Mouse (Mus musculus) layer of hippocampus, postnatal 25 days (tissue): ENCODE measurements around the gene Lsm14a. TPM values are rescaled to one million over a fixed set of nuclear protein-coding genes. Genes with fewer than 3 reads are reported as not detected.
"Not testable (repeated sequence)": the region's sequence is repeated elsewhere in the genome, so short reads cannot be mapped to it uniquely, and the experiment has no call there.

Experiments
- DNase-seq, 2 experiments: peaks; one replicate each; pipeline ENCODE4 v3.0.0; 2022; ENCODE audit warnings: mixed read lengths in 2 of 2, low spot score in 1 of 2; ENCODE audit errors: extremely low spot score in 1 of 2
- total RNA-seq, 2 experiments: library from RNA; stranded (reverse); gene quantifications; 2 replicates each; pipeline ENCODE4 v1.2.3; 2021

Lsm14a gene
- total RNA-seq, 2 experiments from 2014 or later = 70.9 to 76.2 TPM

GRCm38 (mm10) chr7:34380311-34380710, 12.8 kb downstream of the Lsm14a start:
- DNase-seq = no peak

GRCm38 (mm10) chr7:34373906-34374305, 19.2 kb downstream of the Lsm14a start:
- no peak for DNase-seq

- DNase-seq = no peak
These were observed 37.5 kb downstream of the Lsm14a start for GRCm38 (mm10) chr7:34355629-34356028.

GRCm38 (mm10) chr7:34351997-34352396, 41.1 kb downstream of the Lsm14a start:
- DNase-seq = no peak

- DNase-seq = no peak
These were observed 42.9 kb downstream of the Lsm14a start for GRCm38 (mm10) chr7:34350166-34350565.

- DNase-seq = no peak
These were observed 45.1 kb downstream of the Lsm14a start for GRCm38 (mm10) chr7:34348011-34348410.

GRCm38 (mm10) chr7:34347041-34347440, 46.1 kb downstream of the Lsm14a start:
- DNase-seq = no peak

GRCm38 (mm10) chr7:34346505-34346904, 46.6 kb downstream of the Lsm14a start:
- DNase-seq = no peak

- DNase-seq = no peak
These were observed 50.9 kb downstream of the Lsm14a start for GRCm38 (mm10) chr7:34342040-34342793.

GRCm38 (mm10) chr7:34340841-34341240, 52.3 kb downstream of the Lsm14a start:
- no peak for DNase-seq

GRCm38 (mm10) chr7:34339164-34339489, 54.0 kb downstream of the Lsm14a start:
- DNase-seq = no peak

- DNase-seq = no peak
These were observed 54.5 kb downstream of the Lsm14a start for GRCm38 (mm10) chr7:34338445-34339163.

GRCm38 (mm10) chr7:34337268-34337667, 55.8 kb downstream of the Lsm14a start:
- no peak for DNase-seq

GRCm38 (mm10) chr7:34336545-34336944, 56.6 kb downstream of the Lsm14a start:
- not testable (repeated sequence) for DNase-seq

GRCm38 (mm10) chr7:34327493-34327892, 65.6 kb downstream of the Lsm14a start:
- DNase-seq = no peak

GRCm38 (mm10) chr7:34324857-34325256, 68.3 kb downstream of the Lsm14a start:
- no peak for DNase-seq

- no peak for DNase-seq
These were observed 69.1 kb downstream of the Lsm14a start for GRCm38 (mm10) chr7:34324005-34324404.

- DNase-seq = no peak
These were observed 69.8 kb downstream of the Lsm14a start for GRCm38 (mm10) chr7:34323351-34323750.

- DNase-seq = no peak
These were observed 71.2 kb downstream of the Lsm14a start for GRCm38 (mm10) chr7:34321958-34322357.

GRCm38 (mm10) chr7:34321119-34321518, 72.0 kb downstream of the Lsm14a start:
- no peak for DNase-seq

GRCm38 (mm10) chr7:34319957-34320356, 73.2 kb downstream of the Lsm14a start:
- DNase-seq = no peak

- no peak for DNase-seq
These were observed 74.0 kb downstream of the Lsm14a start for GRCm38 (mm10) chr7:34319123-34319522.
